Mouse (Mus musculus) layer of hippocampus, postnatal 14 days (tissue): ENCODE measurements around the gene Trpc3. TPM values are rescaled to one million over a fixed set of nuclear protein-coding genes. Genes with fewer than 3 reads are reported as not detected.
"Not testable (repeated sequence)": the region's sequence is repeated elsewhere in the genome, so short reads cannot be mapped to it uniquely, and the experiment has no call there.

ENCODE experiments used
- DNase-seq, 2 experiments: peaks; one replicate each; pipeline ENCODE4 v3.0.0; 2021 to 2022; ENCODE audit warnings: low spot score in 2 of 2, mixed read lengths in 1 of 2
- long read RNA-seq, 2 experiments: library from polyadenylated mRNA; stranded (forward); transcript quantifications; one replicate each; pipeline ENCODE4 v2.0.0; 2021
- total RNA-seq, 2 experiments: library from RNA; stranded (reverse); gene quantifications; 2 replicates each; pipeline ENCODE4 v1.2.3; 2021

Trpc3 gene
- total RNA-seq = 10 to 100 TPM; 12.6 to 13.1 TPM
- long read RNA-seq, experiment 1, partial matches to known transcripts = 0 of 2 reads
- long read RNA-seq, experiment 1, other reads (novel, unspliced or antisense) = 1 of 2 reads
- long read RNA-seq, experiment 2, transcript Trpc3-201 (12 exons, 3,694 nt) = major isoform, 5 of 6 reads
- long read RNA-seq, experiment 2, partial matches to known transcripts = 1 of 6 reads
- long read RNA-seq, experiment 2, other reads (novel, unspliced or antisense) = 0 of 6 reads

DNA sequence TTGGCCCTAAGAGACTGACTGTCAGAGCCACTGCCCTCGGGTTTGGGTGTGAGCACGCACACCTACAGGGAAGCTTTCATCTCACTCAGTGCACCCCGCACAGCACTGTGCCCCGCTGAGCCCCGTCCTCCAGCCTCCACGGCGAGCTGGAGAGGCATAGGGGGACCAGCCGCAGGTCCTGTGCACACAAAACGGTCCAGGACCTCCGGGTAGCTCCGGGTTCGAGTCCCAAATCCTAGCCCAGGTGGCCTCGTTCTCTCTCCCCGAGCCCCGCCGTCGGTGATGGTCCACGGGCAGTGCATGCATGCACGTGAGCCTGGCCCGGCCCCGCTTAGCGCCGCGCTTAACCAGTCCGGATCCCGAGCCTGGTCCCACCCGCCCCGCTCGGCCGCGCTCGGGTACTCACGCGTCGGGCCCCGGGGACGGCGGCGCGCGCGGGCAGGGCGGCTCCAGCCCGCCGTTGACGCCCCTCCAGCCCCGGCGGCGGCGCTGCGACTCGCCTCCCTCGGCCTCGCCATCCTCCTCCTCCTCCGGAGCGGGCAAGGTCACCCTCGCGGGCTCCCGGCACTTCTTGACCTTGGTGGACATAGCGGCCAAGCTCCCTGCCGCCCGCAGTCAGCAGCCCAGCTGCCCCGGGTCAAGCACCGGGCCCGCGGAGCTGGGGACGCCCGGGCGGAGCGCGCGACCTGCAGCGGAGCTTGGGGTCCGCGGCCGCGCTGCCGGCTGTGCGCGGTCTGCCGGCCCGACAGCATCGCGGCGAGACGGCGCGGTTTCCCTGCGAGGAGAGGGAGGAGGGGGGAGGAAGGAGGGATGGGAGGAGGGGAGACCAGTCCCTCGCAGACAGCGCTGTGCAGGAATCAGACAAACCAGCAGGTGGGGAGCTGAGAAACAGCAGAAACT is at the start of gene Trpc3:
Gene Trpc3 (minus strand): TSS at position 776 of the 900 bp plus-strand sequence.
- DNase-seq = peak; percentile 24 to 28

GRCm38 (mm10) chr3:36738071-36738470 is 48.1 kb upstream of the Trpc3 start:
- DNase-seq = peak in 1 of 2 experiments; percentile 15

- DNase-seq = no peak
These were observed 43.1 kb upstream of the Trpc3 start for GRCm38 (mm10) chr3:36733075-36733474.

DNA sequence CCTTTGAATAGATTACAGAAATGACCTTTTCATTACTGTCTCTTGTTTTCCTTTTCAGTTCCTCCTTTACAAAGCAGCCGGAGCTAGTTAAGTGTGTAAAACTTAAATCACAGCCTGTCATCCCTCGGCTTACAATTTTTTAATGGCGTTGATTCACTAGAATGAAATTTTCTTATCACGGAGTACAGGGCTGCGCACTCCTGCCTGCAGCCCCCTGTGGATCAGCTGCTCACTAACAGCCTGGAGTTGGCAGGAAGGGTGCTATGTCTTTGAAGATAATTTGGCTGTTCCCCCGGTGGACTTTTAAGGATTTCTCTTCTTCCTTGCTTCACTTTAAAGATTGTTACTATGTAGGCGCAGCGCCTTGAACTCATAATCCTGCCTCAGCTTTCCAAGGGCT is 36.6 kb upstream of the Trpc3 start:
- no peak for DNase-seq

- peak; percentile 12 to 39 for DNase-seq
These were observed 31.9 kb upstream of the Trpc3 start for GRCm38 (mm10) chr3:36721850-36722249.

GRCm38 (mm10) chr3:36709521-36709920 is 19.6 kb upstream of the Trpc3 start:
- no peak for DNase-seq

- no peak for DNase-seq
These were observed 304 bp upstream of the Trpc3 start for GRCm38 (mm10) chr3:36690292-36690650.

DNA sequence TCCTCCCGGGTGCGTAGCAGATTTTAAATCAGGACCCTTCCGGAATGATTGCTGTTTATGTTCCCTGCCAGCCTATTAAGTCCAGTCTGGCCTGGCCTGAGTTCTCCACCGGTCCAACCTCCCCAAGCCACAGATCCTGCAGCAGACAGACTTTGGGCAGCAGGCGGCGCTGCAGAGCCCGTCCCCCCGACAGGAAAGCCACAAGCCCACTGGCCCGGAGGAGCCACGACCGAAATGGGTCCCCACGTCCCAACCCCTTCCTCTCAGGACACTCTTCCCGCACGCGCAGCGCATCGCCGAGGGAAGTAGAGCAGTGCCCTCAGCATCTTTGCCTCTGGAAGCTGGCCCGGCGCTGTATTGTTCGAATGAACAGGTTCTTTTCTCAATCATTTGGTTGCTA is 1.1 kb downstream of the Trpc3 start:
- DNase-seq = peak; percentile 49 to 53

GRCm38 (mm10) chr3:36675822-36676221 is 14.1 kb downstream of the Trpc3 start:
- DNase-seq = no peak

- DNase-seq = no peak
These were observed 22.2 kb downstream of the Trpc3 start for GRCm38 (mm10) chr3:36667814-36668213.

- DNase-seq = not testable (repeated sequence)
These were observed 44.8 kb downstream of the Trpc3 start for GRCm38 (mm10) chr3:36645245-36645559.

DNA sequence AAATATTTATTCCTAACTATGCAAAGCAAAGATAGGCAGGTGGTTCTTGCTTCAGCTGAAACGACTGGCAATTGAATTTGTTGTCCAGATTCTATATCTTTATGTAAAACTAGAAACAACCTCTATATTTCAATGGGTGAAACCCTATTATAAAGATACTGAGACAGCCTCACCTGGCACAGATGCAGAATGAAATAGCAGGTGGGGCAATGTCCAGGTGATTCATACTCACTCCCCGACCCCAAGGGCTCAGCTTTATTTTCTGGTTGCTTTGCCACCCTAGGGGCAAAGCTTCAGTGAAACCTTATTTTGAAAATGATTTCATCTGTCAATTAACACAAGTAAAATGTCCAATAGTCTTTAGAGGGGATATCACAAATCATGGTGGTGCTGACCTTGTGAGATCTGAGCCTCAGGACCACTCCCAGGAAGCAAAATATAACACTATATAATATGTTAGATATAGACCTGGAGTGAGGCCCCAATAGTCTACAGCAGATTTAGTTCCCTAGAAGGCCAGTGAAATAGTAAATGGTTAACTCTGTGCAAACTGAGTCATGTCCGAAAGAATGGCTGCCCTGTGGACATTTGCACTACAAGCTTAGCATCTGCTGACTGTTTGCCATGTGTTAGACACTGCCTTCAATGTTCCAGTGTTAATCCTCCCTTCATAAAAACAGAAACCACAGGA is 45.3 kb downstream of the Trpc3 start:
- no peak for DNase-seq

- DNase-seq = no peak
These were observed 46.6 kb downstream of the Trpc3 start for GRCm38 (mm10) chr3:36643354-36643753.

GRCm38 (mm10) chr3:36642736-36643135 is 47.2 kb downstream of the Trpc3 start:
- DNase-seq = no peak

DNA sequence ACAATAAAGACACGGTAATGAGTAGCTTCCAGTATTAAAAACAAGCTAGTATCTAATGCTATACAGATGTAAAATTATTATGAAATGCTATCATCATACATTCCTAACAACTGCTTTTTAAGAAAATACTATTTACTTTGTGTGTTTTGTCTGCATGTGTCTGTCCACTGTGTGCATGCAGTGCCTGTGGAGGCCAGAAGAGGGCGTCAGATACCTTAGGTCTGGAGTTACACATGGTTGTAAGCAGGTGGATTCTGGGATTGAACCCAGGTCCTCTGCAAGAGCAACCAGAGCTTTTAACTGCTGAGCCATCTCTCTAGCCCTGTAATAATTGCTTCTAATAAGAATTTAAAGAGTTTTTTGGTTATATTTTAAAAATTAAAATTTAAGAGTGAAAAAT is 49.2 kb downstream of the Trpc3 start:
- DNase-seq = no peak

GRCm38 (mm10) chr3:36635449-36635848 is 54.5 kb downstream of the Trpc3 start:
- DNase-seq = peak; percentile 60 to 75

DNA sequence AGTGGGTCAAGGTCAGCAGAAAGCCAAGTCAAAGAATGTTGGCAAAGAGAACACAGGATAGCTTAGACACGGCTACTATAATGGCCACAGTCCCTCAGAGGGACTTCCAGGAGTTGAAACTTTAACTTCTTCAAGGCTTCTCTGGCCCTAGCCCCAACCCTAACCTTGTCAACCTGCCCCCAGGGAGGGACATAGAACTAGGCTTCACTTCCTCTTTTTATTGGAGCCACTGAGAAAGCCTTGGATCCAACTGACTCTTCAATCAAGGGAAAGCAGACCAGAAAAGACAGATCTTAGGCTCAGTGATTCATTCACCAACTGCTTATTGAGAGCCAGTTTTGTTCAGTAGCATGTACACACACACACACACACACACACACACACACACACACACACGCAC is 63.2 kb downstream of the Trpc3 start:
- no peak for DNase-seq

DNA sequence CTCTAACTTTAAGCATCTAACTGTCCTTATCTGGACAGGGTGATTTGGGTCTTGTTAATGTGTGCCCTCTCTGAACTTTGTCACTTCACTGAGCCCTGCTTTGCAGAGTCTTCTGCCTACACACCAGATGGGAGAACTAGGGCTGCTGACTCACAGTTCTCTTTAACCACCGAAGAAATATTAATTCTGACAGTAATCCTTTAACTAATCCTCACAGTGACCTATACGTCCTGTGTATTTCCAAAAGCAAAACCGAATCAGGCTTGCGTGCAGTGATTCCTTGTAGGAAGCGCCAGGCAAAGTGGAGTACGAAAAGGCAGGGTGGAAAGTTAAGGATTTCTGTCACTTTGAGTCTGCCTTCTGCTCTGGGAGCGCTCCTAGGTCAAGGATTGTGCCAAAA is 71.8 kb downstream of the Trpc3 start:
- DNase-seq = no peak

- DNase-seq = peak in 1 of 2 experiments; percentile 3
These were observed 76.1 kb downstream of the Trpc3 start for GRCm38 (mm10) chr3:36613908-36614255.

DNA sequence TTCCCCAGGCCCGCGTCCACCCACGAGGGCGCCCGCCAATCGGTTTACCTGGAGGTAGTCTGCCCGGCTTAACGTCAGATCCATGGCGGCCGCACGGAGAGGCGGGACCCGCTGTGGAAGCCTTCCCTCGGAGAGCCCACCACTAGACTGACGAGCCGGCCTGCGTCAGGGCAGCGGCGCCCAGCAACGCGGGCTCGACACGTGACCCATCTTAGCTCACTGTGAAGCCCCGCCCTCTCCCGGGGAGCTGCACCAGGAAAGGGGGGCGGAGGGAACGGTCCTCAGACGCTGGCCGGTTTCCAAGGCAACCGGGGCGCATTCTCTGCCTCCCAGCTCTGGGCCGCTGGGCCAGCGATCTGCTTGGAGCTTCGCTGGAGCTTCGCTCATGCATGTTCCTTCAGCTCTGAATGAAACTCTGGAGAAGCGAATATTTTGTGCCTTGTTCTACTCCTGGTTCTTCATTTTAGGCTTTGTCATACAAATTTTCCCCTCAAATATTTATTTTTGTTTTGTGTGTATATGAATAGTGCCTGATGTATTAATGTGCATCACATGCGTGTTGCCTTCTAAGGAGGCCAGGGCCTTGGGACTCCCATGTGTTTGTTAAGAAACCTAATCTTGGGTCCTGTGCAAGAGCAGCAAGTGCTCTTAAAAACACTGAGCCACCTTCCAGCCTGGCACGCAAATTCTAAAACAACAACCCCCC is 76.6 kb downstream of the Trpc3 start, which contains the start of gene Bbs7:
Gene Bbs7 (minus strand): TSS at position 276 of the 706 bp plus-strand sequence.
- peak; percentile 94 to 96 for DNase-seq

DNA sequence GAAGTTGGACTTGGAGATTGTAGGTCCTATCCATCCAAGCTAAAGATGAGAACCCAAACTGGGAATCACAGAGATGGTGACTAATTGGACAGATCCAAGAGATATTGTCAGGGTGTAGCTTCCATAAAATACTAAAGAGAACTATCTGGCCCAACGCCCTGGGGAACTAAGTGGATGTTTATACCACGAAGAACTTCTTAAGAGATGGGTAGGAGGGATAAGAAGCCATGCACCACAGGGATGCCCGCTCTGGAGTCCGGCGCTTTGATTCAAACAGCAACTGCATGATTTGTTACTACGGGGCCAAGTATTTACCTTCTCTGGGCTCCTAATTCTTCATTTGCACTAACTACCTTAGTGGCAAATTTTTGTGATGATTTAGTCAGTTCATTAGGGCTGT is 77.3 kb downstream of the Trpc3 start:
- peak in 1 of 2 experiments; percentile 10 for DNase-seq
